Mouse (Mus musculus) lung, postnatal 0 days (tissue): Measurements from ENCODE around the gene Abhd11.

Source experiments
- CTCF ChIP-seq: IDR thresholded peaks from 2 replicates; pipeline ENCODE4 v1.5.1; 2016; ENCODE audit warnings: antibody characterized with exemption, mild to moderate bottlenecking
- EP300 ChIP-seq: IDR thresholded peaks from 2 replicates; pipeline ENCODE4 v1.6.1; 2016; ENCODE audit warnings: antibody characterized with exemption, mild to moderate bottlenecking, control low read depth

DNA sequence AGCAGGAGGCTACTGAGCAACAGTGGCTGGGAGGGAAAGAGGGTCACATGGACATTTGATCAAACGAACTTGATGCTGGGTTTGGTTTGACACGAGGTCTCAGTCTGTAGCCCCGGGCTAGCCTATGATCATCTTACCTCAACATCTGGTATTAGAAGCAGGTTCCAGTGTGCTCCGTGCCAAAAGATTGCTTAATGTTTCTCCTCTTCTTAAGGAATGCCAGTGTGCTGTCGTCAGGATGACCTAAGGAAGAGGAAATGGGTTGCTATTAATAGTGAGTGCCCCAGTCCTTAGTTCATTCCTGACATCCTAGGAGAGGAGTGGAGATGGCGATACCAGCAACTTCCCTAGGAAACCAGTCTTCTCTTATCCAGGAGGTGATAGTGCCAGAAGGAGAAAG, 19.2 kb upstream of the Abhd11 start:
- TF ChIP-seq CTCF = no peak
- TF ChIP-seq EP300 = peak; percentile 97
